Mouse (Mus musculus) R1 (cell line): ENCODE data around the gene Ddhd1.
"Not testable (repeated sequence)": the region's sequence is repeated elsewhere in the genome, so short reads cannot be mapped to it uniquely, and the experiment has no call there.

Experiments used
- DNase-seq: peaks from one replicate; pipeline ENCODE4 v3.0.0-alpha.2; 2018; ENCODE audit warnings: low read depth, low spot score

Gene Ddhd1

DNA sequence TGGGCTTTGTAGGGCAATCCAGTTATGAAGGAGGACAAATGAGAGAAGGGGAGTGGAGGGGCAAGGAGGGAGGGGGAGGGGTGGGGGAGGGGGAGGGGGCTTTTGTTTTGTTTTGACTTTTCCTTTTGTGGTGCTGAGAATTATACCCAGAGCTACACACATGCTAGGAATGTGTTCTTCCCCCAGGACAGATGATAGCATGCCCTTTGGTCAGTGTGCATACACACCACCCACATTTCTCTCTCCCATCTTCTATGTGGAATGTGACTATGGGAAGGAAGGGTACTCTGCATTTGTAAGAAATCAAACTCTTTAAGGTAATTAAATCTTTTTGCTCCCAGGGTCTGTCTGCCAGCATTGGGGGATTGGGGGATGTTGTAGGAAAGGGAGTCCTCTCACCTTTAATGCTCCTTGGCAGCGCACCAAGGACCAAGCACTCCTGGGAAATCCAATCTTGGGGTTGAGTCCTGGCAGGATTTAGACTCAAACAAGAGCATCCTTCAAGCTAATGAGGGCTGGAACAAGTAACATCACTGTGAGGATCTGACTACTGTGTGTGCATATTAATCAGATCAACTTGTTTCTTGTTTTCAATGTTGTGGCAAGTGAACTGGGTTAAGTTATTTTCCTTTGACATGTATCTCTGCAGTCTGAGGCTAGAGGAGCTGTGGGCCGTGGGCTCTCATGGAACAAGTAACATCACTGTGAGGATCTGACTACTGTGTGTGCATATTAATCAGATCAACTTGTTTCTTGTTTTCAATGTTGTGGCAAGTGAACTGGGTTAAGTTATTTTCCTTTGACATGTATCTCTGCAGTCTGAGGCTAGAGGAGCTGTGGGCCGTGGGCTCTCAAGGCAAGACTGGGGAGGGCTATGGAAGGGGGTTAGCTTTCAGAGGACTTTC lies 76.8 kb downstream of the Ddhd1 start:
- not testable (repeated sequence) for DNase-seq

DNA sequence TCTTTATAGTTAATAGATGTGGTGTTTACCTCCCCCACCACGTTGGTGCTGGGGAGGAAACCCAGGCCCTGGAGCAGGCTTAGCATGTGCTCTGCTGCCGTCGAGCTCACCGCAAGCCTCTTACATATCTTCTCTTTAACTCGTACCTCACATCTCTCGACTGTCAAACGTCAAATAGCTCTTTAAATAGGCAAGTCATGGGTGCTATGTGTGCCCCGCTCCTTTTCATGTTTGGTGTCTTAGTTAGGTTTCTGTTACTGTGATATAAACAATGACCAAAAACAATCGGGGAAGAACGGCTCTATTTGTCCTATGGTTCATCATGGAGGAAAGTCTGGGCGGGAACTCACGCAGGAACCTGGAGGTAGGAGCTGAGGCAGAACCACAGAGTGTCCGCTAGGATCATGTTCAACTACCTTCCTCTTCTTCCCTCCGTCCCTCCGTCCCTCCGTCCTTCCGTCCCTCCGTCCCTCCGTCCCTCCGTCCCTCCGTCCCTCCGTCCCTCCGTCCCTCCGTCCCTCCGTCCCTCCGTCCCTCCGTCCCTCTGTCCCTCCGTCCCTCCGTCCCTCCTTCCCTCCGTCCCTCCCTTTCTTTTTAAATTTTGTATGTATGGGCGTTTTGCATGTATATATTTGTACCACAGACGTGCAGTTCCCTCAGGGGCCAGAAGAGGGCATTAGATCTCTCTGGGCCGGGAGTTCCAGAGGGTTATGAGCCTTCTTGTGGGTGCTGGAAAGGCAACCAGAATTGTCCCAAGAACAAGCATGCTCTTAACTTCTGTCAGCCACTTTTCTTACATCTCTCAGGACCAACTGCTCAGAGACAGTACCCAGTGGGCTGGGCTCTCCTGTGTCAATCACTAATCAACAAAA lies 91.6 kb downstream of the Ddhd1 start:
- peak; percentile 84 for DNase-seq

DNA sequence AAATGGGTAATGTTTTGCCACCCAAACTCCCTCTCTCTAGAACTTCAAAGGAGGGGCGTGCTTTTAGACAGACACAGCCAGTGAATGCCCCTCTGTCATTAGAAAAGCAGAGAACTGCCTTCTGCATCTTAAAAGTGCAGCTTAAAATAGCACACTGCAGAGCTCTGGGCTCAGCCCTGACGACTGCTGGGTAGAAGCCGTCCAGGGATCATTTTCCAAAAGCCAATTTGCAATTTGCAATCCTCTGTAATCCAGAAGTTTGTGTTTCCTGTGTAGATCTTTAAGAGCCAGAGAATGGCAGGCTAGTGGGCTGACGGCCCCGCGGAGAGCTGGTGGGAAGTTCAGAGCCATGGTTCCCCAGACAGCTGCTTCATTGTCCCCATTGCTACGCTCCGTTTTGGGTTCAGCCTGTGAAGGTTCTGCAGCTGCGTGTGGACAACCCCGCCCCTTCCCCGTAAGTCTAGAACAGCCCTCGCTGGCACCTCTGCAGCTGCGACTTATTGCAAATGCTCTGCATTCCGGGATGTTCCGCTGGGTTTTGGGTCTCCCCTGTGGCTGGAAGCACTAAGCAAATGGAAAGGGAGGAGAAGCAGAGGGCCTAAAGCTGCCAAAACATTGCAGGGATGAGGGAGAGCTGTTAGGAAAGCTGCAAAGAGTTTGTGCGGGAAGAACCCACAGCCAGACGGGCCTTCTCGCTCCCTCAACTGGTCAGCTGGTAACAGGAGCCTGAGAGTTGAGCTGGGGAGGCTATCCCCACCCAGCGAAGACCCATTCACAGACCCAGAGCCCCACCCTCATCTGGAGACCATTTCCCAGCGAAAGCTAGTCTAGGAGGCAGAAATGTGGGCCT lies 92.5 kb downstream of the Ddhd1 start:
- peak; percentile 67 for DNase-seq

DNA sequence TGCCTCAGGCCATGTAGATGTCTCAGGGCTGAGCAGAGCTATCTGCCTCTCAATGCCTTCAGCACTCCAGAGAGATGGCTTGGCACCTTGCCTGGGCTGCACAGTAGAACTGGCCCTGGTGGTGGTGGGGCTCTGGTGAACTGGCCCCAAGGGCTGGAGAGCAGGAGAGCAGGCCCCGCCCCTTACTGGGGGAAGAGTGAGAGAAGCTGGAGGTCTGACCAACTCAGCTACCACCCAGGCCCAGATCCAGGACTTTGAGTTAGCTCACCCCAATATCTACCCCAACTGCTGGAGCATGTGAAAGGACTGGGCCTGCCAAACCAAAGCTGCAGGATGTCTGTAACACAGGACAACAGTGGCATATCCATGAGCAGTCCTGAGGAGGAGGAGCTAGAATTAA lies 94.4 kb downstream of the Ddhd1 start:
- DNase-seq, result no peak

DNA sequence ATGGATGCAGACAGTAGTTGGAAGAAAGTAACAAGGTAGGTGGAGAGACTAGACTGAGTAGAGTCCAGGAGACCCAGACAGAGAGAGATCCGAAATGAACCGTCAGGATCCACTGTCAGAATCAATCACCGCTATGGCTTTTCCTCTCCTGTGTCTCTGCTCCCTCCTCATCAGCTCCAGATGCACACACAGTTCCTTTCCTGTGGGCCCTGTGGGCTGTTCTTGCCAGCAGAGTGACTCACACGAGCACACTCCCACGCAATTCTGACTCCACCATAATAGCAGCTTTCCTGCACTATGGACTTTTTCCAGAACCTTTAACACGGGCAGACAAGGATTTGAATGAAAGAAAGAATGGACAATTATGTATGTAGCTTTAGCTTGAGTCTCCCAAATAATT lies 96.3 kb downstream of the Ddhd1 start:
- no peak for DNase-seq

DNA sequence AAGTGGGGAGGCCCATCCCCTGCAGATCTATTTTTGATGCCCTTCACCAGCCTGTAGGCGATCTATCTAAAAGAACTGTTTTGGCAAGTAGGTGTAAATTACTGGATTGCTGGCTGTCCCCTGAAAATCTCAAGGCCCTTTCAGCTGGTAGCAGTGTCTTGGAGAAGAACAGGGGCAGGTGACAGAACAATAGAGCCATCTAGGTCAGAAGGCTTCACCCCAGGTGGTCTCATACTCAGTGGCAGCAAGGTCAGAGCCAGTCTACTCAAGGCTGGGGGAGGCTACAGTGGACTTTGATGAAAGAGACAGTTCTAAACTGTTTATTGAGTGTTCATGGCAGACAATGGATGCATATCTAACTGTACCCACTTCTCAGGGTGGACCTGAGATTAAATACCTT lies 98.9 kb downstream of the Ddhd1 start:
- peak; percentile 70 for DNase-seq

DNA sequence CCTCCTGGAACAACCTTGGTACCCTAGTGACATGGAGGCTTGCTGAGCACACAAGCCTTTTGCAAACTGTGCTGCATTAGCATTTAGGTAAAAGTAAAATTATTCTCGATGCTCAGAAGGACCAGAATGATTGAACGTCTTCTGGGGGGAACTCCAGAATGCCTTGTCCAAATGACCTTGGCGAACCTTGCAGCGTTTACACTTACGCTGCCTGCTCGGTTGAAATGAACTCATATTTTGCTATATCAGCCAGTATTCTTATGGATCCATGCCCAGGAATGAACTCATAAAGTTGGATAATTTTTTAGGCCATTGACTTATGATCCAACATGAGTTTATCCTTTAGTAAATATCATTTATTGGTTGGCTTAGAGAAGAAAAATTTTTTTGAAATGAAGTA lies 103.6 kb downstream of the Ddhd1 start:
- no peak for DNase-seq

DNA sequence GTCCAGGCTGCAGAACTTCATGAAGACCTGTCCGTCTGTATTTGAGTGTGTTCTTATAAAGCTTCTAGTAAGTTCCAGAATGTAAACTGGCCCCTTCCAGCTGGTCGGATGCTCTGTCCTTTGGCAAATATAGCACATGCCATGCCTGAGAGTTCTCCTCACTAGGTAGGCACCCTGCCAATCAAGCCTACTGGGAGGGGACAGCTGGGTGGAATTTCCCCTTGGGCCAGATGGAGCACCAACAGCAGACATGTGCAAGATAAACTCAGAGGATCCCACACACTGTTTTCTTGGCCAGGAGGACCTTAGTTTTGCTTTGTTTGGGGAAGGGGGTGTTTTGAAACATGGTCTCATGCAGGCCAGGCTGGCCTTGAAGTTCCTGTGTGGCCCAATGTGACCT lies 104.1 kb downstream of the Ddhd1 start:
- DNase-seq, result no peak

DNA sequence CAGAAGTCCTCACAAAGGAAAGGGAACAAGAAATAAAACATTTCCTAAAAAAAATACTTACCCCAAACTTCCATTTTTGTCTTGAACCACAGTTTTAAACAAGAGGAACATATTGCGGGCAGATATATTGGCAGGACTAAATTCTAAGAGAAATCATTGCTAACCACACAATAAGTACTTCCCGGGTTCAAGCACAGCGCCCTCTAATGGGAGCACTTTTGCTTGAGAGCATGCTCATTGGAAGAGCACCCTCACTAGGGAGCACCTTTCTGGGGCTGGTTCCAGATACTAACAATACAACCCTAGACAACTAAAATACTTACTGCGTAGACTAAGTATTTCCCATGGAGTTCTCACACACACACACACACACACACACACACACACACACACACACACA lies 105.5 kb downstream of the Ddhd1 start:
- DNase-seq, result peak; percentile 83

DNA sequence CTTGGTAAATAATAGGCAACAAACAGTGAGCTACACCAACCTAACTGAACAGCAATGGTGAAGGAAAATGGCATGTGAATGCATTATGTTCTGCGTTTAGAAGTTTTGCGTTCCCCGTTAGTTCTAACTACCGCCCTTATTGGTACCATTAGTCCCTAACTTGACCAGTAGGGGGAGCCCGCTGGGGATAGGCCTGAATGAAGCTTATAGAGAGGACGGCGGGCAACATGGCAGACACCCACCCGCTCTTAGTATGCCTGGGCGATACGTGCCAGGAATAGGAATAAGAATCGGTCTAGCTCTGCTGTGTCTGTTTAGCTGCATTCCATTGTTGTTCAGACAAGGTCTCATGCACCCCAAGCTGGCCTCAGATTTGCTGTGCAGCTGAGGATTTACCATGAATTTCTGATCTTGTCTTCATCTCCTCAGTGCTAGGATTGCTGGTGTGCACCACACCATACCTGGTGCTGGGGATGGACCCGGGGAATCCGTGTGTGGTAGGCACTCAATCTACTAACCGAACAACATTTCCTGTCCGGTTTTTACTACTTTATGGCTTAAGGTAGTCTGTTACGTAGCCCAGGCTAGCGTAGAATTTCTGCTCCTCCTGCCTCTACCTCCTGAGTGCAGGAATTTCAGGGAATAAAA lies 106.7 kb downstream of the Ddhd1 start:
- peak; percentile 92 for DNase-seq

DNA sequence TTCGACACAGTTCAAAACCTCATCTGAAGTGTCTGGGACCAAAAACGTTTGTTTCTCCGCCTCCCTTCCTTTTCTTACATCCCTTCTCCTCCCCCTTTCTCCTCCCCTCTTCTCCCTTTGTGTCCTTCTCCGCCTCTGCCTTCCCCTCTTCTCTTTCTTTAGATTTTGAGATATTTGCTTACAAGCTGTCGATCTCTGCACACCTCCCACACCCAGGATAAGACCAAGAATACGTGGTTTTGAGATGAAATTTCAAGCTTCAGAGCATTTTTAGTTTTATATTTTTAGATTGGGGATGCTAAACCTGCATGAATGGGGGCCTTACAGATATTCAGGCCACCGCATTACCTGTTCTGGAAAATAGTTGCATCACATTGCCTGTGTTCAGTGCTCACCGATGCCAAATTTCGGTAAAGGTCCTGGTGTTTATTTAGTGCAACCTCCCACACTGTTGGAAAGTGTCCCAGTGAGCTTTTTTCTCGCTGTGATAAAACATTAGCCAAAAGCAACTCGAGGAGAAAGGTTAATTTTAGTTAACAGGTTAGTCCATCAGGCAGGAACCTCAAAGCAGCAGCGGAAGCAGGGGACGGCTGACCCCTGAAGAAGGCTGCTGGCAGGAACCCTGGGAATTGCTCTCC lies 107.8 kb downstream of the Ddhd1 start:
- no peak for DNase-seq

DNA sequence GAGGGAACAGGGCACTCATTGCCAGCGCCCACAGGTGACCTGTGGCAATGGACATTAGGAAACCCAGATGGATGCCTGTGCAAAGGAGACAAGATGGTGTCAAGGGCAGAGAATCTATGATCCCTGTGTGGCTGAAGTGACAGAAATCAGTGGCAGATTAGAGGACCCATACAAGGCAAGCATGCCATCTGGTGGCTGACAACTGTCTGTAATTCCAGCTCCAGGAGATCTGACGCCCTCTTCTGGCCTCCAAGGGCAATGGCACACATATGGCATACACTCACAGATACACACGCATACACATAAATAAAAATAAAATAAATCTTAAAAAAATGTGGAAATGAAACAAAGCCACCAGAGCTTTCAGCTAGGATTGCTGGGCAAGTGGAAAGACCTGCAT lies 109.8 kb downstream of the Ddhd1 start:
- DNase-seq, result peak; percentile 88

DNA sequence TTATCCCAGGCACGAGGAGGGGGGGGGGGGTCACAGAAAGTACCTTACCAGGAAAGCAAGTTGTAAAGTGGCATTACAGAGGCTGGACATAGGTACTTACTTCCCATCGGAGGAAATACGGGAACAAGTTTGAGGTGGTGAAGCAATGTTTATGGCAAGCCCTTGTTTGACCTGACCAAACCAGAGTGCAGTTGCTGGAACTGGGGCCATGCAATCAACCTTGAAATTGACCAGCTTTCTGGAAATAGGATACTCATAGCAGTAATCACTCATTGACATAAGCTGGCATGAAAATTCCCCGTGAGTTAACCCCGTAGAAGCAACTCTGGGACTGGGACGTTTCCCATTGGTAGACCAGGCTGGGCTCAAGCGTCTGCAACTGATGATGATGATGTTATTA lies 113.0 kb downstream of the Ddhd1 start:
- no peak for DNase-seq

DNA sequence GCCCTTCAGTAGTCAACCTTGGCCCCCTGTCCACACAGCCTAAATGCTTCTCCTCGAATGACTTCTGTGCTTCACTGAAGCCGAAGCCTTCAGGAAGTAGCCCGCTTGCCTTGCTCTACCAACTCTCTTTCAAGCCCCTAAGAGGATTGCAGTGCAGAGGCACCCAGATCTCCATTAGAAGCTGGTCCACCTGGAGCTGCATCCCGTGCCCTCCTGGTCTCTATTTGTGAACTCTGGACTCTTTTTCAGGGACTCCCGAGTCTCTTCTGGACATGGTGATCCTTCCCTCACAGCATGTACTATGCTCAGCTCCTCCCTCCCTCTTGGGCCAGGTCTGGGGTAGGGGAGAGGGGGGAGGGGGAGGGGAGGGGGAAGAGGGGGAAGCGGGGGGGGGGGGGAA lies 113.9 kb downstream of the Ddhd1 start:
- peak; percentile 23 for DNase-seq

DNA sequence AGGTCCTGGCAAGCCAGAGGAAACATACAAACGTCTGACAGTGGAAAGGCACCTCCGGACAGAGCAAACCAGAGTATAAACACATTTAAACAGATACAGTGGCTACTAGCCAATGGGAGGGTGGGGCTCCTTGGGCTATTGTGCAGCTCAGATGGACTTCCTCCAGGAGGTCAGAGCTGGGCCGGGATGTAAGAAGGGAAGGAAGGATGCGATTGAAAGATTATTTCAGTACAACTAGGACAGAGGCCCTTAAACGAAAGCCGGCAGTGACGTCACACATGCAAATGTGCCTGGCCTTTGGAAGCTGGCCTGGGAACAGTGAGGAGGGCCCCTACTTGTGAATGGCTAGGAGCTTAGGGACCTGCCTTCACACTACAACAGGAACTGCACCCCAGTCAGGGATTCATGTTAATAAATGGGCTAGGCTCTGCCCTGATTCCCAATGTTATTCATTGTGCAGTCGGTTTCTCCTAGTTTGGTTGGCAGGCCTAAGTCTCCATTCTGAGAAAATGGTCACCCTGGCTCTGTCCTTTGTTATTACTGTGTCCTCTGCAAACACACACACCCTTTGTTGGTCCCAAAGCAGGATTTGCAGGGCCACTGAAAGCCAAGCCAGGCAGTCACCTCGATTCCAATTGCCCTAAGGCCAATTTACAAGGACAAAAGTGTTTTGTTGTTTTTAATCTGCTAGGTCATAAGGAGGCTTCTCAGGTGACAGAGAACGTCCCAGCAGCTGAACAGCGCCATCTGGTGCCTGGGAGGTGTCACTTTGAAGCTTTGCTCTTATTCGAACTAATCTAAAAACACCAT lies 118.1 kb downstream of the Ddhd1 start:
- DNase-seq, result peak; percentile 93
